Mouse (Mus musculus): ENCODE results near the gene Lmbr1. TPM values are rescaled to one million over a fixed set of nuclear protein-coding genes. Genes with fewer than 3 reads are reported as not detected.
A peak's percentile ranks its signal among the peaks of the same experiment; 100 is the strongest.
"Not testable (repeated sequence)": the region's sequence is repeated elsewhere in the genome, so short reads cannot be mapped to it uniquely, and the experiment has no call there.

Lmbr1 gene
- 13.2 and 13.3 TPM in 2 replicates for total RNA-seq (2021)
- long read RNA-seq, experiment 1, full-length matches to known transcripts, result 8 of 16 reads
- long read RNA-seq, experiment 1, partial matches to known transcripts, result 0 of 16 reads
- long read RNA-seq, experiment 1, other reads (novel, unspliced or antisense), result 8 of 16 reads
- long read RNA-seq, experiment 2, full-length matches to known transcripts, result 3 of 13 reads
- long read RNA-seq, experiment 2, partial matches to known transcripts, result 2 of 13 reads
- long read RNA-seq, experiment 2, other reads (novel, unspliced or antisense), result 8 of 13 reads

GRCm38 (mm10) chr5:29378298-29379036 lies at the start of gene Lmbr1:
Lmbr1 (minus strand) TSS chr5:29378390.
- DNase-seq, result peak; percentile 98

DNA sequence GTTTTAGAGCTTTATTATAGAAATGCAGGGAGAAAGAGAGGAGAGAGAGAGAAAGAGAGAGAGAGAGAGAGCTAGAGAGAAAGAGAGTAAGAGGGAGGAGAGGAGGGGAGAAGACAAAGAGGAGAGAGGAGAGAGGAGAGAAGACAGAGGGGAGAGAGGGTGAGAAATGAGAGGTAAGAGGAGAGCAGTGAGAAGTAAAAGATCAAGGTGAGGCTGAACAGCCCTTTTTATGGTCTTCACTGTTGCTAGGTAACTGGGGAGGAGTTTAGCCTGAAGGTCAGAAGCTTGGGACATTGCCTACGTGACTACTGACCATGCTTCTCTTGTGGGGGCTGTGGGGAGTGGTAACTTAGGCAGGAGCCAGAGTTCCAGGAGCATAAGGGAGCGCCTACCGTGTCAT lies 45.1 kb upstream of the Lmbr1 start:
- not testable (repeated sequence) for DNase-seq

GRCm38 (mm10) chr5:29413041-29413440 lies 34.9 kb upstream of the Lmbr1 start:
- peak; percentile 14 for DNase-seq

GRCm38 (mm10) chr5:29410854-29411253 lies 32.7 kb upstream of the Lmbr1 start:
- DNase-seq, result no peak

DNA sequence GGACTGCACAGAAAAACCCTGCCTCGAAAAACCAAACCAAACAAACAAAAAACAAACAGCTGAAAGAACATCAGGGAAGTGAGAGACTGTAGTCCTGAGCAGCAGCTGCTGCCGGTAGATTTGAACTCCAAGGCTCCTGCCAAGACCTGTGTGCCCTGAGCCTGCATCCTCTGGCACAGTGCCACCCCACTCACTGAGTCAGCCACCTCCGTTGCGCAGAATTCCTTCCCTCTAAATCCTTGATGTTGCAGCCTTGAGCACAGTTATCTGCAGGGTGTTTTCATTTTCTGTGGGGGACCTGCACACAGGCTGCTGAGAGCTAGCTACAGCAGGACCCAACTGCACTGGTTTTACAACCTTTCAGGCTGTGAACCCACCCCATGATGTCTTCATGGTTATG lies 20.2 kb upstream of the Lmbr1 start:
- peak; percentile 87 for DNase-seq

DNA sequence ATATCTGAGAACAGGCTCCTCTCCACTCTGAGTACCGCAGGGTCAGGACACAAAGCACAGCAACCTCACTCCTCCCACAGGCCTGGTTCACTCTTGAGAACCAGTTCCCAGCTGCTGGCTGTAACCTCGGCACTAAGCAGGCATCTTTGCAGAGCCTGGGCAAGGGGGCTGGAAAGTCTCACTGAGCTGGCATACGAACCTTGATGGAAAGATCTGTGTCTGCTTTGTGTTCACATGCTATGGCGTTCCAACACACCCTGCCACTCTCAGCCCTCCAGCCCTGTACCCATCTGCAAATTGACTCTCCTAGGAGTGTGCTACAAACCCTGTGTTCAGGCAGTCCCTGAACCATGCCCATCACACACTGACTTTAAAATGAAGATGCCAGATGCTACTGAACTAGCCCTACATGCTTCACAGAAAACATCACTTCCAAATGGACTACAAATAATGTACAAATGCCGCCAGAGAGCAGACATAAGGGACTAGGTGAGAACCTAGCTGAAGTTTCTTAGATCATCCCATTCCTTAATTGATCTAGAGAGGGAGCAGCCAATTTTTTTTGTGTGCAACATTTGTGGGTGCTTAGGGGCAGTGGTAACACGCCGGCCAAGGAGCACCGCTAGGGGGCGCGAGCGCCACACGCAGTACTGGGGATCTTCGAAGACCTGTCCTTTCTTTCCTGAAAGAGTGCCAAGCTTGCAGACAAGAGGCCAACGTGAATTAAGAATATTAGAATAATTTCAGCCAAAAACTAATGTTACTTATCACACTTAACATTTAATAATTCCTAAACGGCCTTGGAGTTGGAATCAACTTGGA lies 11.0 kb upstream of the Lmbr1 start:
- peak; percentile 94 for DNase-seq

DNA sequence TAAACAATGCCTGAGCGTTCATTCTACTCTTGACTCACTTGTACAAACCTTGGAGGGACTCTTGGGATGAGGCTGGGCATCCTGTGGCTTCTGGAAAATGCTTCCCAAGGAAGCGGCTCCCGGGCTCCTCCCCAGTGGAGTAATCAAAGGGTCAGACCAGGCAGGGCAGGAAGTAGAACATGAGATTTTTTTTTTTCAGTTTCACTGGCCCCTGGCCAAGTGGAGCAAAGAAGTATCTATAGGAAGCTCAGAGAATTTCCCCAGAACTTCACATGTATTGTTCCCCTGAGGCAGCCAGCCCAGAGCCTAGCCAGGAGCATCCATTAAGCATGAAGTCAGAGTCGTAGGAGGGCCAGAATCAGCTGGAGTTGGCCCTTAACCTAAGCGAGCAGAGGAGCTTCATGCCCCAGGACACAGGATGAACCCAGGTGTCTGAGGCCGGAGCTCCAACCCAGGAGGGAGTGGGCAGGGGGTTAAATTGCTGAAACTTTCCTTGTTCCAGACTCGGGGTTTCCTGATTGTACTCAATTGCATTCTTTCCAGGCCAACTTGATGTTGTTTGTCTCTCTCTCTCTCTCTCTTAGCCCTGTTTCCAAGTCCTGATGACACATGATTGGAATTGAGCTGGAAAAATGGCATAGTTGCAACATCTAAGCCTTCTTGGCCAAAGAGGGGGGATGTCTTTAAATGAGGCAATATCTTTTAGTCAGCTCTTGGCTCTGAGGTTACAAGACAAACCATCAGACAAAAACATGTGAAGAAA lies 10.2 kb upstream of the Lmbr1 start:
- peak; percentile 15 for DNase-seq

DNA sequence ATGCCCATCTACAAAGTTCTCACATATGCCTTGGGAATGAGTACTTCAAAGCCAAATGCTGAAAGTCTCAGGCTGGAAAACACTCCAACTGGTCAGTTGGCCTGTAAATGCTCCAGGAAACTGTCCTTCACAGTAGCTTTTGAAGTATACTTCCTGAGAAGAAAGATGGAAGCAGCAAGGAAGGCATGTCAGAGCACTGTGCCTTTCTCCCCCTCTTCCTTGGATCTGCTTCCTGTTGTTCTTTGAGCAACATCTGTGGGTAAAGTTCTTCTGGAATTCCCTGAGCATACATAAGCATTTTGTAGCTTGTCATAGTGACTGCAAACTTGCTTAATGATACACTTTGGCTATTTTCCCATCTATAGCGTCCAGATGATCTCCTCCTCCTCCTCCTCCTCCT lies 9.4 kb upstream of the Lmbr1 start:
- DNase-seq, result no peak

DNA sequence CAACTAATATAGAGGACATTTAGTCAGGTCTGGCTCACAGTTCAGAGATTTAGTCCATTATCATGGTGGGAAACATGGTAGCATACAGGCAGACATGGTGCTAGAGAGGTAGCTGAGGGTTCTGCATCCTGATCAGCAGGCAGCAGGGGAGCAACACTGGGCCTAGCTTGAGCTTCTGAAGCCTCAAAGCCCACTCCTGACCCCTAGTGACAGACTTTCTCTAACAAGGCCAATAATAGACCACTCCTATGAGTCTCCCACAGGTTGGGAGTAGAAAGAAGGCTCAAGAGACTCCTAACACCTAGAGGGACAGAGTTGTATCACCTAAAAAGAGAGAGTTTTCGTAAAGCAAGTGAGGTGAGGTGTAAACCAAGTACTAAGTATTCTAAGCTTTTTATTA lies 4.6 kb upstream of the Lmbr1 start:
- no peak for DNase-seq

GRCm38 (mm10) chr5:29380091-29380490 lies 1.9 kb upstream of the Lmbr1 start:
- DNase-seq, result no peak

DNA sequence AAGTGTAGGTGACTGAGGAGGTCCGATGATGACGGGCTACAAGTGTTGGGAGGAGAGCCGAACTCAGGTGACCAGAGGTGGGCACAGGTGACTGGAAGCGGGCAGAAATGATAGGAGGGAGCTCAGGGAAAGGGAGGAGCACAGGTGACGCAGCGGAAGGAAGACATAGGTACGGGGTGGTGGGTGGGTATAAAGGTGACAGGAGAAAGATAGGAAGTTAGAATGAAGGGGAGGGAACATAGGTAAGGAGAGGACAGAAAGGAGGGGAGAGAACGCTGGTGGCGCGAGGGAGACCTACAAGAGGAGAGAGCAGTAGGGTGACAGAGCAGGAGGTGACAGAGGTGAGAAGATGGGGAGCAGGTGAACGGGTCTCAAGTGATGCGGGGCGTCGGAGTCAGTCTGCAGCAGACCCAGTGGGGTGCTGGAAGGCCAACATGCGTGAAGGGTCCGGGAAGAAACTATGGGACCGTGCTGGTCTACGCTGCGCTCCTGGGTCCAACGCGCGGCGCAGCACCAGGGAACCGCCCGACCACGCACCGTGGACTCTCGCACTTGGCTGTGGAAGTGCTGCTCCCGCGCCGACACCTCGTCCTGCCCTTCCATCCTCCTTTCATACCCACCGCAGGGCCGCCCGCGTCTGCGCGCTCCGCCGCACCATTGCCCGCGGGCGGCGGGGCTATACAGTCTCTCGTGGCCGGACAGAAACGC lies 446 bp downstream of the Lmbr1 start:
- no peak for DNase-seq

DNA sequence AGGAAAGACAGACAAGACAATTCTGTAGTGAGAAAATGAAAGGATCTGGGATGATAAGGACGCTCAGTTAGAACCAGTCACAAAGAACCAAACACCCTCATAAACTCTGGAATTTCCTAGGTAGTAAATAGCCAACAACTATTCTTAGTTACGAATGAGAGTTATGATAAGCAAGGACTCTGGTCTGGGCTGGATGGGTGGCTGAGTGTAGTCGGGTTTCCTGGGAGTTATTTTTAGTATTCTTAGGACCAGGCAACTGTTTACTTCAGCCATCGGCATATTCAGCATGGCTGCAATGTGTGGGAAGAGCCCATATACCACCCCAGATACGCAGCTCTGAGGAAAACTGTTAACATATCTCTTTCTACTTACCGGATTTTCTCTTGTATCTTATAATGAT lies 14.7 kb downstream of the Lmbr1 start:
- DNase-seq, result no peak

- DNase-seq, result no peak
These were observed 42.4 kb downstream of the Lmbr1 start for GRCm38 (mm10) chr5:29335836-29336235.

DNA sequence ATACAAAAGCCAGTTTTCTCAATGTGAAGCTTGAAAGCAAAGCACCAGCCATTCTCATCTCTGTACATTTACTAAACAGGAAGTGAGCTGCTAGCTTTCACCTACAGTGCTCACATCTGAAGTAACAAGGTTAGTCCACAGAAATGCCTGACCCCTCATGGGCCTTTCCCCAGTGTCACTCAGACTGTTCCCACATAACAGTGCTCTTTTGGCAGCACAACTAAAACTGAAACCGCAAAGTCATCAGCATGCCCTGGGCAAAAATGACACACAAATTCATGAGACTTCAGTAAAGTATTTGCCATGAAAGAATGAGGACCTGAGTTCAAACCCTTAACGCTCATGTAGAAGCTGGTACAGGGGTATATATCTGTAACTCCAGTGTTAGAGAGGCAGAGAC lies 55.7 kb downstream of the Lmbr1 start:
- no peak for DNase-seq

DNA sequence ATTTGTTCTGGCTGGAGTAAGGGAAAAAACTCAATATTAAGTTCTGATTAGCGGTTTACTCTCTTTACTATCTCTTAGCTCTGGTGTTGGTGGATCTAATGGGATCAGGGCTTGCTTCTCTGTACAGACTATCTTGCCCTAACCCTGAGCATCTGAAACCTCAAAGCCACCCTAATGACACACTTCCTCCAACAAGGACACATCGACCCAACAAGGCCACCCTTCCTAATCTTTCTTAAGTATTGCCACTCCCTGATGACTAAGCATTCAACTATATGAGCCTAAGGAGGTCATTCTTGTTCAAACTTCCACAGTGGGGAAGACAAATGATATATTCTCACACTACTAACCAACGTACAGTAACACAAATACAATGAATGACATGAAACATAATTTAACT lies 69.0 kb downstream of the Lmbr1 start:
- DNase-seq, result no peak

GRCm38 (mm10) chr5:29293194-29293593 lies 85.0 kb downstream of the Lmbr1 start:
- DNase-seq, result peak; percentile 69

GRCm38 (mm10) chr5:29290110-29290509 lies 88.1 kb downstream of the Lmbr1 start:
- no peak for DNase-seq

- no peak for DNase-seq
These were observed 88.5 kb downstream of the Lmbr1 start for GRCm38 (mm10) chr5:29289703-29290102.

DNA sequence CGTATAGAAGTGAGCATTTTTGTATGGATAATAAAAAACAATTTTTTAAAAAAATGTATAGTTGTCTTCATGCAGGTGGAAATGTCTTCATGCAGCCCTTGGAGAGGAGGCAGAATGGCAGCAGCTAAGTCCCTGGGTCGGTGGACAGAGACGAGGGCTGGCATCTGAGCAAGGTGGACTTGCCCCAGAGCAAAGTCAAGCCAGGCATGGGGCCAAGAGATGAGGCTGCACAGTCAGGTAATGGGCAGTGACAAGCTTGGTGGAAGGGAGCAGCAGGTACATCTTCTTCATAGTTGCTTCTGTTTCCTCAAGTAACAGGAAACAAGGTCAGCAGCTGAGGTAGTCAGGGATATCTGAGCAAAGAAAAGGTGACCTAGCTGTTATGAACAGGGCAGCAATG lies 97.1 kb downstream of the Lmbr1 start:
- no peak for DNase-seq

GRCm38 (mm10) chr5:29274746-29275145 lies 103.4 kb downstream of the Lmbr1 start:
- peak; percentile 38 for DNase-seq

- no peak for DNase-seq
These were observed 104.8 kb downstream of the Lmbr1 start for GRCm38 (mm10) chr5:29273426-29273825.

DNA sequence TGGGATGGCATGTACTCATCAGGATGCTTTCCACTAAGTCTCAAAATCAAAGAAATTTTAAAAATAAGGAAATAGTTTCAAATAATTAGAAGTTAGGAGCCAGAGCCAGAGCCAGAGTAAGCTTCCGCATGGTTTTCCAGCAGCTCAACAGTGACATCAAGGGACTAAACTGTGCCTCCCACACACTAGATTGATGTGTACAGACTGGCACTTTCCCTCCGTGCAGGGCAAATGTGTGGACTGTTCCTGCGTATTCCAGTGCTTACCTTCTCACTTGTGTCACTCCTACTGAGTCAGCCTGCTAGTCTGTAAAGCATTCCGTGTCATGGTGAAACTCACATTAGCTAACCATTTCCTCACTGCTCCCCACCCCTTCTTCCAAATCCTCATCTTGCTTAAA lies 107.3 kb downstream of the Lmbr1 start:
- DNase-seq, result peak; percentile 35

Measured in adrenal gland, postnatal 14 days (tissue).